Comparison of ENCODE assay signal across 8 mouse cellular contexts in genomic region chr4:148160436-148161390, GRCm38 (mm10). TPM values are rescaled to one million over a fixed set of nuclear protein-coding genes. Genes with fewer than 3 reads are reported as not detected.
DNase-seq lines count a peak whose midpoint lies in the region; ATAC-seq and TF ChIP-seq lines count a peak whose summit lies in the region.

Gene Fbxo44 (minus strand): TSS chr4:148160482.
Gene Fbxo2 (plus strand): TSS chr4:148160621.

- no peaks in the 10 kb centered on the region for H3K9me3 ChIP-seq in intestine, embryonic 16.5 days (ENCODE audit: control insufficient read depth, low read length)

- peaks cover 15% of the 10 kb centered on the region for H3K4me1 ChIP-seq in intestine, embryonic 16.5 days (ENCODE audit: control insufficient read depth, insufficient read depth, low read length)
- H3K4me1 ChIP-seq in liver, adult 2 months (ENCODE audit: control insufficient read depth, insufficient read depth, low read length), result peaks cover 11% of the 10 kb centered on the region

- H3K4me3 ChIP-seq in intestine, embryonic 16.5 days (ENCODE audit: low read length), result peak within 1 kb of the TSS; percentile 65
- H3K4me3 ChIP-seq in liver, adult 2 months (ENCODE audit: insufficient read depth, low read depth, low read length), result peak within 1 kb of the TSS; percentile 59

- TF ChIP-seq CTCF in Patski (IDR thresholded peaks at IDR 0.05), result no peak
- TF ChIP-seq CTCF in liver, adult 2 months (IDR thresholded peaks at IDR 0.05; ENCODE audit: low read depth, low read length), result no peak

- peak; percentile 44 for ATAC-seq in Patski
- ATAC-seq in intestine, embryonic 16.5 days, result peak; percentile 67
- ATAC-seq in megakaryocyte-erythroid progenitor cell, adult 5-6 weeks (replicated peaks; ENCODE audit: low FRiP score, low TSS enrichment, poor library complexity, severe bottlenecking), result no peak

- TF ChIP-seq POLR2A in liver, adult 2 months (IDR thresholded peaks at IDR 0.05; ENCODE audit: extremely low read depth, insufficient read depth, low read length), result no peak

- no peaks in the 10 kb centered on the region for H3K27me3 ChIP-seq in Patski
- H3K27me3 ChIP-seq in intestine, embryonic 16.5 days (replicated peaks; ENCODE audit: control insufficient read depth, insufficient read depth, low read length), result peaks cover 57% of the 10 kb centered on the region
- peaks cover 9% of the 10 kb centered on the region; the same call in 1 of the 2 replicates for H3K27me3 ChIP-seq in liver, adult 2 months (ENCODE audit: control insufficient read depth, insufficient read depth, low read length)

- peak; percentile 40 for DNase-seq in kidney, adult 9 months
- no peak for DNase-seq in kidney, postnatal 14 days
- DNase-seq in Patski (ENCODE audit: low read depth, low spot score), result no peak
- DNase-seq in cerebellum, postnatal 36 days, result peak; percentile 62
- DNase-seq in liver, adult 2 months (ENCODE audit: extremely low read depth, low read depth, low spot score), result no peak
- peak; percentile 68 for DNase-seq in right cerebral cortex, postnatal 14 days

- H3K36me3 ChIP-seq in intestine, embryonic 16.5 days (ENCODE audit: control insufficient read depth, insufficient read depth, low read length), result no peaks in the 10 kb centered on the region
- no peaks in the 10 kb centered on the region for H3K36me3 ChIP-seq in liver, adult 2 months (ENCODE audit: control insufficient read depth, insufficient read depth, low read length)

- in situ Hi-C loops in Patski (cut with MboI; ENCODE audit: low pct_unique_long_range_greater_than_20kb), result no loop called here

- H3K4me2 ChIP-seq in intestine, embryonic 16.5 days (ENCODE audit: low read depth, low read length), result peak within 1 kb of the TSS; percentile 100

- under 1% methylated on average over 43 of the region's 43 CpGs for WGBS in intestine, embryonic 16.5 days
- WGBS in liver, adult 2 months, result 5% methylated on average over 43 of the region's 43 CpGs

- no peaks in the 10 kb centered on the region for H3K79me2 ChIP-seq in liver, adult 2 months (ENCODE audit: control insufficient read depth, insufficient read depth, low read length)

- peak within 1 kb of the TSS; percentile 77 for H3K9ac ChIP-seq in intestine, embryonic 16.5 days (ENCODE audit: low read depth, low read length)
- H3K9ac ChIP-seq in liver, adult 2 months (ENCODE audit: low read depth, low read length), result peak within 1 kb of the TSS; percentile 70

- POLR2A ChIA-PET in Patski (lab: Charles Lee), result interaction anchor here (0.7 to 1.2 kb wide), 2 partner anchors 59 to 417 kb away, joined by 3 read pairs; no protein-coding TSS in a partner anchor

- H3K27ac ChIP-seq in intestine, embryonic 16.5 days (ENCODE audit: low read length), result no peak within 1 kb of the TSS; the same call in 1 of the 2 replicates
- H3K27ac ChIP-seq in liver, adult 2 months (replicated peaks; ENCODE audit: insufficient read depth, low read depth, low read length), result peak within 1 kb of the TSS; percentile 14; the same call in 1 of the 2 replicates

- CTCF ChIA-PET in Patski (lab: Charles Lee), result interaction anchor here (1.1 to 1.9 kb wide), 2 partner anchors 21 to 46 kb away, joined by 3 to 7 read pairs; no protein-coding TSS in a partner anchor

RNA-seq across cellular contexts. Expression of gene Fbxo44, which starts in this region (rescaled TPM):
- polyA plus RNA-seq in Patski (2021), result 29.7 TPM
- 6.8 and 7.3 TPM in 2 replicates for polyA plus RNA-seq in intestine, embryonic 16.5 days (2015; fragmentation: Nextera tagmentation; extraction: Ambion mirVana)
- total RNA-seq in liver, adult 2 months (2014; rRNA removed), result 1.9 and 2.7 TPM in 2 replicates
- 2.2 and 3.4 TPM in 2 replicates for polyA plus RNA-seq in liver, adult 2 months (2012; rRNA removed)
- 6.0 and 6.6 TPM in 2 replicates for total RNA-seq in megakaryocyte-erythroid progenitor cell, adult 5-6 weeks (2014; fragmentation: Nextera tagmentation)
- 4.1 and 5.5 TPM in 2 replicates for total RNA-seq in megakaryocyte-erythroid progenitor cell, adult 5-6 weeks (2017)

RNA-seq across cellular contexts. Expression of gene Fbxo2, which starts in this region (rescaled TPM):
- polyA plus RNA-seq in Patski (2021), result 20.9 TPM
- polyA plus RNA-seq in intestine, embryonic 16.5 days (2015; fragmentation: Nextera tagmentation; extraction: Ambion mirVana), result 0.34 and 0.64 TPM in 2 replicates
- total RNA-seq in liver, adult 2 months (2014; rRNA removed), result 0.18 TPM in 1 of 2 replicates, not detected in the other
- 0.14 and 0.23 TPM in 2 replicates for polyA plus RNA-seq in liver, adult 2 months (2012; rRNA removed)
- total RNA-seq in megakaryocyte-erythroid progenitor cell, adult 5-6 weeks (2014; fragmentation: Nextera tagmentation), result not detected in 2 replicates
- total RNA-seq in megakaryocyte-erythroid progenitor cell, adult 5-6 weeks (2017), result not detected in 2 replicates

Comparison
In these comparisons a context has a peak if more than half of its experiments do, and no peak if none do; other contexts are left out.
1. RNA of gene Fbxo2 (polyA plus RNA-seq): 20.9 TPM in Patski (single experiment); 0.34 to 0.64 TPM in intestine, embryonic 16.5 days and 0.14 to 0.23 TPM in liver, adult 2 months; every median in the first group is over 10 times any median in the second.
2. DNase-seq: peak in kidney, adult 9 months (single experiment), cerebellum, postnatal 36 days (2 of 2) and right cerebral cortex, postnatal 14 days (single experiment); none in kidney, postnatal 14 days (single experiment), Patski (single experiment) and liver, adult 2 months (single experiment).